Mouse (Mus musculus): ENCODE results near the gene Hes6. TPM values are rescaled to one million over a fixed set of nuclear protein-coding genes. Genes with fewer than 3 reads are reported as not detected.

Hes6 gene
- polyA plus RNA-seq, 2 experiments: 82.8 to 91.0 TPM

- WGBS: 82% methylated on average over 8 of the region's 8 CpGs
- Histone ChIP-seq H3K9me3 (ENCODE audit: control insufficient read depth, low read length) (no peaks in the 10 kb centered on the region), H3K4me3 (replicated peaks; ENCODE audit: low read length) (no peak overlapping the region), H3K27me3 (ENCODE audit: control insufficient read depth, insufficient read depth, low read length) (no peaks in the 10 kb centered on the region), H3K27ac (replicated peaks; ENCODE audit: low read depth, low read length) (no peak overlapping the region), H3K4me2 (replicated peaks; ENCODE audit: low read depth, low read length, severe bottlenecking) (no peak overlapping the region), H3K9ac (ENCODE audit: low read depth, low read length, severe bottlenecking) (no peak overlapping the region), H3K4me1 (ENCODE audit: control insufficient read depth, insufficient read depth, low read length) (peaks cover 19% of the 10 kb centered on the region), H3K36me3 (ENCODE audit: control insufficient read depth, insufficient read depth, low read length) (peaks cover 5% of the 10 kb centered on the region; the same call in 1 of the 2 replicates)
- ATAC-seq (ENCODE audit: low FRiP score, low read depth) (no peak), DNase-seq (ENCODE audit: low spot score) (no peak)
- TF ChIP-seq POLR2A (IDR thresholded peaks at IDR 0.05; ENCODE audit: borderline replicate concordance, extremely low read depth, insufficient read depth, insufficient read length): no peak
Measured at GRCm38 (mm10) chr1:91439776-91440175, 25.9 kb upstream of the Hes6 start.

GRCm38 (mm10) chr1:91437573-91437972 lies 23.7 kb upstream of the Hes6 start:
- DNase-seq (ENCODE audit: low spot score) (no peak), ATAC-seq (ENCODE audit: low FRiP score, low read depth) (no peak)
- H3K4me2 ChIP-seq (replicated peaks; ENCODE audit: low read depth, low read length, severe bottlenecking): no peak overlapping the region
- WGBS: 71% methylated on average over 7 of the region's 7 CpGs
- H3K27me3 ChIP-seq (ENCODE audit: control insufficient read depth, insufficient read depth, low read length): no peaks in the 10 kb centered on the region
- H3K36me3 ChIP-seq (ENCODE audit: control insufficient read depth, insufficient read depth, low read length): peaks cover 6% of the 10 kb centered on the region; the same call in 1 of the 2 replicates
- no peak overlapping the region for H3K27ac ChIP-seq (replicated peaks; ENCODE audit: low read depth, low read length)
- no peaks in the 10 kb centered on the region for H3K9me3 ChIP-seq (ENCODE audit: control insufficient read depth, low read length)
- no peak for TF ChIP-seq POLR2A (IDR thresholded peaks at IDR 0.05; ENCODE audit: borderline replicate concordance, extremely low read depth, insufficient read depth, insufficient read length)
- H3K4me3 ChIP-seq (replicated peaks; ENCODE audit: low read length): no peak overlapping the region
- H3K9ac ChIP-seq (ENCODE audit: low read depth, low read length, severe bottlenecking): no peak overlapping the region
- H3K4me1 ChIP-seq (ENCODE audit: control insufficient read depth, insufficient read depth, low read length): peaks cover 19% of the 10 kb centered on the region

GRCm38 (mm10) chr1:91437083-91437400 lies 23.2 kb upstream of the Hes6 start:
- DNase-seq (ENCODE audit: low spot score) (no peak), ATAC-seq (ENCODE audit: low FRiP score, low read depth) (no peak)
- Histone ChIP-seq H3K27me3 (ENCODE audit: control insufficient read depth, insufficient read depth, low read length) (no peaks in the 10 kb centered on the region), H3K4me3 (replicated peaks; ENCODE audit: low read length) (no peak overlapping the region), H3K9me3 (ENCODE audit: control insufficient read depth, low read length) (no peaks in the 10 kb centered on the region), H3K4me2 (replicated peaks; ENCODE audit: low read depth, low read length, severe bottlenecking) (no peak overlapping the region), H3K4me1 (ENCODE audit: control insufficient read depth, insufficient read depth, low read length) (peaks cover 19% of the 10 kb centered on the region), H3K36me3 (ENCODE audit: control insufficient read depth, insufficient read depth, low read length) (peaks cover 10% of the 10 kb centered on the region; the same call in 1 of the 2 replicates), H3K9ac (ENCODE audit: low read depth, low read length, severe bottlenecking) (no peak overlapping the region), H3K27ac (replicated peaks; ENCODE audit: low read depth, low read length) (peak overlapping the region; percentile 67; the same call in 1 of the 2 replicates)
- 86% methylated on average over 3 of the region's 3 CpGs for WGBS
- TF ChIP-seq POLR2A (IDR thresholded peaks at IDR 0.05; ENCODE audit: borderline replicate concordance, extremely low read depth, insufficient read depth, insufficient read length): no peak

- peak; percentile 76 for DNase-seq (ENCODE audit: low spot score)
- Histone ChIP-seq H3K36me3 (ENCODE audit: control insufficient read depth, insufficient read depth, low read length) (peaks cover 10% of the 10 kb centered on the region; the same call in 1 of the 2 replicates), H3K9me3 (ENCODE audit: control insufficient read depth, low read length) (no peaks in the 10 kb centered on the region), H3K27me3 (ENCODE audit: control insufficient read depth, insufficient read depth, low read length) (no peaks in the 10 kb centered on the region), H3K4me3 (replicated peaks; ENCODE audit: low read length) (no peak overlapping the region), H3K9ac (ENCODE audit: low read depth, low read length, severe bottlenecking) (no peak overlapping the region), H3K4me2 (replicated peaks; ENCODE audit: low read depth, low read length, severe bottlenecking) (no peak overlapping the region), H3K27ac (replicated peaks; ENCODE audit: low read depth, low read length) (peak overlapping the region; percentile 67), H3K4me1 (ENCODE audit: control insufficient read depth, insufficient read depth, low read length) (peaks cover 19% of the 10 kb centered on the region)
- ATAC-seq (ENCODE audit: low FRiP score, low read depth): peak; percentile 77
- TF ChIP-seq POLR2A (IDR thresholded peaks at IDR 0.05; ENCODE audit: borderline replicate concordance, extremely low read depth, insufficient read depth, insufficient read length): no peak
- 49% methylated on average over 6 of the region's 6 CpGs for WGBS
Measured at GRCm38 (mm10) chr1:91436380-91437082, 22.7 kb upstream of the Hes6 start.

- Histone ChIP-seq H3K4me1 (ENCODE audit: control insufficient read depth, insufficient read depth, low read length) (peaks cover 19% of the 10 kb centered on the region), H3K4me2 (replicated peaks; ENCODE audit: low read depth, low read length, severe bottlenecking) (no peak overlapping the region), H3K27ac (replicated peaks; ENCODE audit: low read depth, low read length) (peak overlapping the region; percentile 67), H3K9ac (ENCODE audit: low read depth, low read length, severe bottlenecking) (no peak overlapping the region), H3K36me3 (ENCODE audit: control insufficient read depth, insufficient read depth, low read length) (peaks cover 12% of the 10 kb centered on the region; the same call in 1 of the 2 replicates), H3K9me3 (ENCODE audit: control insufficient read depth, low read length) (no peaks in the 10 kb centered on the region), H3K27me3 (ENCODE audit: control insufficient read depth, insufficient read depth, low read length) (no peaks in the 10 kb centered on the region), H3K4me3 (replicated peaks; ENCODE audit: low read length) (no peak overlapping the region)
- 84% methylated on average over 13 of the region's 13 CpGs for WGBS
- TF ChIP-seq POLR2A (IDR thresholded peaks at IDR 0.05; ENCODE audit: borderline replicate concordance, extremely low read depth, insufficient read depth, insufficient read length): no peak
- DNase-seq (ENCODE audit: low spot score) (no peak), ATAC-seq (ENCODE audit: low FRiP score, low read depth) (no peak)
Measured at GRCm38 (mm10) chr1:91435606-91436130, 21.8 kb upstream of the Hes6 start.

All from limb, embryonic 14.5 days (tissue).